Mouse (Mus musculus): ENCODE results near the gene Fars2.

Fars2 gene

GRCm38 (mm10) chr13:36584197-36584596 is 467.0 kb downstream of the Fars2 start:
- DNase-seq, result no peak

GRCm38 (mm10) chr13:36589092-36589491 is 471.9 kb downstream of the Fars2 start:
- DNase-seq, result no peak

GRCm38 (mm10) chr13:36592291-36592690 is 475.1 kb downstream of the Fars2 start:
- no peak for DNase-seq

GRCm38 (mm10) chr13:36606717-36607116 is 489.5 kb downstream of the Fars2 start:
- DNase-seq, result no peak

GRCm38 (mm10) chr13:36607871-36608270 is 490.7 kb downstream of the Fars2 start:
- DNase-seq, result no peak

- no peak for DNase-seq
Measured at GRCm38 (mm10) chr13:36610426-36610825, 493.2 kb downstream of the Fars2 start.

GRCm38 (mm10) chr13:36612785-36613750 is 495.9 kb downstream of the Fars2 start:
- peak; percentile 27 for DNase-seq

- no peak for DNase-seq
Measured at GRCm38 (mm10) chr13:36620498-36621332, 503.5 kb downstream of the Fars2 start.

GRCm38 (mm10) chr13:36621333-36621659 is 504.1 kb downstream of the Fars2 start:
- DNase-seq, result no peak

- no peak for DNase-seq
Measured at GRCm38 (mm10) chr13:36623556-36623955, 506.3 kb downstream of the Fars2 start.

GRCm38 (mm10) chr13:36629154-36629553 is 511.9 kb downstream of the Fars2 start:
- DNase-seq, result no peak

- DNase-seq, result no peak
Measured at GRCm38 (mm10) chr13:36648257-36648656, 531.0 kb downstream of the Fars2 start.

GRCm38 (mm10) chr13:36654251-36654650 is 537.0 kb downstream of the Fars2 start:
- DNase-seq, result peak; percentile 3

GRCm38 (mm10) chr13:36679345-36679744 is 562.1 kb downstream of the Fars2 start:
- no peak for DNase-seq

- no peak for DNase-seq
Measured at GRCm38 (mm10) chr13:36680690-36681355, 563.6 kb downstream of the Fars2 start.

GRCm38 (mm10) chr13:36683581-36683980 is 566.4 kb downstream of the Fars2 start:
- DNase-seq, result no peak

- DNase-seq, result peak; percentile 87
Measured at GRCm38 (mm10) chr13:36695516-36696201, 578.4 kb downstream of the Fars2 start.

- DNase-seq, result peak; percentile 80
Measured at GRCm38 (mm10) chr13:36696351-36696771, 579.1 kb downstream of the Fars2 start.

- no peak for DNase-seq
Measured at GRCm38 (mm10) chr13:36707088-36707690, 590.0 kb downstream of the Fars2 start.

- DNase-seq, result no peak
Measured at GRCm38 (mm10) chr13:36714101-36714500, 596.9 kb downstream of the Fars2 start.

- DNase-seq, result no peak
Measured at GRCm38 (mm10) chr13:36716708-36717107, 599.5 kb downstream of the Fars2 start.

GRCm38 (mm10) chr13:36717376-36717775 is 600.2 kb downstream of the Fars2 start:
- DNase-seq, result no peak

Measured in cerebellum, adult 9-10 months (tissue).